Mouse (Mus musculus) G1E (cell line): ENCODE data around the gene Prkaca. TPM values are rescaled to one million over a fixed set of nuclear protein-coding genes. Genes with fewer than 3 reads are reported as not detected.

Source experiments
- ATAC-seq: 2 replicates; pipeline ENCODE4 v1.8.0; 2016; ENCODE audit warnings: mild to moderate bottlenecking; ENCODE audit not compliant: insufficient number of reproducible peaks, poor library complexity, low FRiP score, severe bottlenecking; ENCODE audit errors: extremely low read depth
- DNase-seq: peaks from one replicate; pipeline ENCODE4 v3.0.0; 2012; ENCODE audit warnings: low spot score
- H3K27me3 ChIP-seq: 2 replicates; pipeline ENCODE4 v1.6.1; 2012; ENCODE audit warnings: mild to moderate bottlenecking, low read length, inconsistent platforms; ENCODE audit not compliant: insufficient read depth
- H3K36me3 ChIP-seq: replicated peaks from 2 replicates; pipeline ENCODE3; 2012; ENCODE audit warnings: mild to moderate bottlenecking, inconsistent platforms
- H3K4me1 ChIP-seq: 2 replicates; pipeline ENCODE4 v1.6.1; 2012; ENCODE audit warnings: low read depth, low read length, inconsistent platforms, mixed read lengths; ENCODE audit not compliant: insufficient read depth
- H3K4me3 ChIP-seq: 2 replicates; pipeline ENCODE4 v1.5.1; 2012; ENCODE audit warnings: low read depth, mild to moderate bottlenecking, inconsistent platforms, low read length, moderate library complexity, mixed read lengths
- H3K9me3 ChIP-seq: replicated peaks from 2 replicates; pipeline ENCODE4 v1.6.1; 2012; ENCODE audit warnings: inconsistent platforms
- CTCF ChIP-seq: IDR thresholded peaks from 2 replicates; pipeline ENCODE4 v1.5.1; 2012; ENCODE audit warnings: low read depth, low read length, inconsistent platforms, mixed read lengths
- GATA1 ChIP-seq: IDR thresholded peaks from 2 replicates; pipeline ENCODE4 v1.6.1; 2012; ENCODE audit warnings: borderline replicate concordance, low read length, inconsistent platforms, mixed read lengths
- GATA2 ChIP-seq: IDR thresholded peaks from 2 replicates; pipeline ENCODE4 v1.6.1; 2012; ENCODE audit warnings: low read depth, low read length, inconsistent platforms, borderline replicate concordance
- POLR2AphosphoS5 ChIP-seq: IDR thresholded peaks from 2 replicates; pipeline ENCODE4 v1.6.1; 2012; ENCODE audit warnings: low read depth, low read length, inconsistent platforms; ENCODE audit not compliant: insufficient replicate concordance
- TAL1 ChIP-seq: conservative IDR thresholded peaks from 2 replicates; pipeline ENCODE4 v1.6.1; 2012; ENCODE audit warnings: low read depth, low read length, inconsistent platforms, mixed read lengths
- polyA plus RNA-seq: library from polyadenylated mRNA; stranded (reverse); fragments of >175 nt; gene quantifications from 2 replicates; pipeline ENCODE4 v1.2.3, GENCODE M21; 2012
- total RNA-seq, 2 experiments: library from RNA; stranded (forward) in 1 of 2; stranded (reverse) in 1 of 2; fragments of 200-1000 nt in 1 of 2; fragments of >200 nt in 1 of 2; fragmentation: Nextera tagmentation in 1 of 2; gene quantifications; 2 replicates each; pipeline ENCODE4 v1.2.3; 2014 to 2017

Prkaca gene
- total and polyA plus RNA-seq, 3 experiments, result 32.2 to 99.3 (median 46.9) TPM

DNA sequence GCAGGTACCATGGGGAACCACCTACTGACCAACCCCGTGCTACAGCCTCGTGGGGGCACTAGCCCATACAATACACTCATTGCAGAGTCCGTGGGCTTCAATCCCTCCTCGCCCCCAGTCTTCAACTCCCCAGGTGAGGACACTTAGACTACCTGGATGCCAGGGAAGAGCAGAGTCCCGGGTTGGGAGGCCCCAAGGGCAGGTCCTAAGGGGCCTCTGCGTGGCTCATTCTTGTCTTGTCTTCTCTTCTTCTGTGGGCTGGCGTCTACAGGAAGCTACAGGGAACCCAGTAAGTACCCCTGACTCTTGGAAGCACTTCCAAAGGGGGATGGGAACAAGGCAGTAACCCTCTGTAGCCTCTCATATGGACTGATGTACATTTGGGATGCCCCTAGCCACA lies 35.1 kb upstream of the Prkaca start:
- ATAC-seq (no peak), DNase-seq (no peak)
- no peak overlapping the region for H3K4me3 ChIP-seq
- no peak for TF ChIP-seq GATA1
- TF ChIP-seq GATA2, result no peak
- TF ChIP-seq POLR2AphosphoS5, result no peak
- TF ChIP-seq CTCF, result no peak
- TF ChIP-seq TAL1, result no peak
- H3K9me3 ChIP-seq, result no peaks in the 10 kb centered on the region
- H3K27me3 ChIP-seq, result peaks cover 10% of the 10 kb centered on the region
- H3K4me1 ChIP-seq, result no peaks in the 10 kb centered on the region
- peaks cover 67% of the 10 kb centered on the region for H3K36me3 ChIP-seq

DNA sequence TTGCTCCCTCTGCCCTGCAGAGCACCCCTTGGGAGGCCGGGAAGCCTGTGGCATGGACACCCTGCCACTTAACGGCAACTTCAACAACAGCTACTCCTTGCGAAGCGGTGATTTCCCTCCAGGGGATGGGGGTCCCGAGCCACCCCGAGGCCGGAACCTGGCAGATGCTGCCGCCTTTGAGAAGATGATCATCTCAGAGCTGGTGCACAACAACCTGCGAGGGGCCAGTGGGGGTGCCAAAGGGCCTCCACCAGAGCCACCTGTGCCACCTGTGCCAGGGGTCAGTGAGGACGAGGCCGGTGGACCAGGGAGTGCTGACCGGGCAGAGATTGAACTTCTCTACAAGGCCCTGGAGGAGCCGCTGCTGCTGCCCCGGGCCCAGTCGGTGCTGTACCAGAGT lies 34.5 kb upstream of the Prkaca start:
- no peak overlapping the region for H3K4me3 ChIP-seq
- H3K27me3 ChIP-seq, result peaks cover 10% of the 10 kb centered on the region
- no peak for TF ChIP-seq CTCF
- TF ChIP-seq POLR2AphosphoS5, result no peak
- no peak for TF ChIP-seq GATA1
- TF ChIP-seq GATA2, result no peak
- TF ChIP-seq TAL1, result no peak
- no peaks in the 10 kb centered on the region for H3K4me1 ChIP-seq
- H3K36me3 ChIP-seq, result peaks cover 60% of the 10 kb centered on the region
- no peaks in the 10 kb centered on the region for H3K9me3 ChIP-seq
- ATAC-seq (no peak), DNase-seq (no peak)

DNA sequence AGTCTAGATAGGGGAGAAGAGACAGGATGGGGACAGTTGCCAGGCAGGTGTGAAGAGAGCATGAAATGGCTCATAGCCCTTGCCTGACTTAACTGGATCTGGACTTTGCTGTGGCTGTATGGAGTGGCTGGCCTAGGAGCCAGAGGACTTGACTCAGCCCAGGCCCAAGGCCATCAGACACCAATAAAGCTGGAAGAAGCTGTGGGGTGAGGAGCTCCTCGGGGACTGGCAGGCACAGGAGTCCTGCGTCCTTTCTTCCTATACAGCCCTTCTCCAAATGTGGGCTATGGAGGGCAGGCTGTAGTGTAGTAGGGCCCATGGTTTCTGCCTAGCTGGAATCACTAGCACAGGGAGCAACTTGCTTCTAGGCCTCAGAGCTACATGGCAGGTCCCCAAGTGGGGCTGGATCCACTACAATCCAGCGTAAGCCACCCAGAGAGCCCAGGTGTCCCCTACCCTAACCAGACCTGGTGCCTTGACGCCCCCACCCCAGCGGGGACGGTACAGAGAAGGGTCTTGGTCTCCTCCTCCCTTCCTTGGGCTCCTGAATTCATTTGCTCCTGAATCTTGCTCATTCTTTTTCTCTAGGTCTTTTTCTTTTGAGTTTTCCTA lies 31.6 kb upstream of the Prkaca start:
- ATAC-seq, result no peak

DNA sequence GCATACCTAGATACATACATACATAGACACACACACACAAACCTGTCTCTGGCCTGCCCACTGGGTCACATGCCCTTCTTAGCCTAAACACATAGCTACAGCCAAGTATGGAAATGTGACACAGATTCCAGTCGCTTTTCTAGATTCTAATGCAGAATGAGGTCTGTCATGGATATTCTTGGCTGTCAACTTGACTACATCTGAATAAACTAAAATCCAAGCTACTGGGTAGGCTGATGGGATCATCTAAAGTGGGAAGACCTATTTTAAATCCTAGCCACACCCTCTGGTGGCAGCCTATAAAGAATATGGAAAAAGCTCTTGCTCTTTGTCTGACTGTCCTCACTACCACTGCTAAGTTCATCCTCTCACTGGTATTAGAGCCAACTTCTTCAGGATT lies 30.3 kb upstream of the Prkaca start:
- Histone ChIP-seq H3K27me3 (peaks cover 14% of the 10 kb centered on the region), H3K4me1 (no peaks in the 10 kb centered on the region), H3K9me3 (no peaks in the 10 kb centered on the region), H3K4me3 (no peak overlapping the region), H3K36me3 (peaks cover 19% of the 10 kb centered on the region)
- no peak for TF ChIP-seq TAL1
- TF ChIP-seq GATA2, result no peak
- no peak for TF ChIP-seq CTCF
- TF ChIP-seq GATA1, result no peak
- no peak for TF ChIP-seq POLR2AphosphoS5
- DNase-seq (no peak), ATAC-seq (no peak)

More for the DNA sequence above, 31.6 kb upstream of the Prkaca start:
- no peak for DNase-seq
- Histone ChIP-seq H3K27me3 (peaks cover 10% of the 10 kb centered on the region), H3K36me3 (peaks cover 32% of the 10 kb centered on the region), H3K9me3 (no peaks in the 10 kb centered on the region), H3K4me1 (no peaks in the 10 kb centered on the region), H3K4me3 (no peak overlapping the region)
- TF ChIP-seq GATA2, result no peak
- TF ChIP-seq CTCF, result no peak
- no peak for TF ChIP-seq TAL1
- TF ChIP-seq GATA1, result no peak
- TF ChIP-seq POLR2AphosphoS5, result no peak

- Histone ChIP-seq H3K4me1 (no peaks in the 10 kb centered on the region), H3K27me3 (peaks cover 18% of the 10 kb centered on the region), H3K9me3 (no peaks in the 10 kb centered on the region), H3K4me3 (no peak overlapping the region), H3K36me3 (no peaks in the 10 kb centered on the region)
- ATAC-seq, result no peak
- no peak for DNase-seq
- no peak for TF ChIP-seq CTCF
- no peak for TF ChIP-seq POLR2AphosphoS5
- TF ChIP-seq TAL1, result no peak
- TF ChIP-seq GATA1, result no peak
- TF ChIP-seq GATA2, result no peak
These were observed 27.3 kb upstream of the Prkaca start for GRCm38 (mm10) chr8:83945540-83945939.

- peak overlapping the region; percentile 76 for H3K4me3 ChIP-seq
- peaks cover 26% of the 10 kb centered on the region for H3K4me1 ChIP-seq
- DNase-seq (no peak), ATAC-seq (no peak)
- no peak for TF ChIP-seq TAL1
- H3K27me3 ChIP-seq, result 0 out of 2 replicates have a peak, but pooled peaks cover 3% of the 10 kb centered on the region
- no peaks in the 10 kb centered on the region for H3K9me3 ChIP-seq
- peaks cover 20% of the 10 kb centered on the region for H3K36me3 ChIP-seq
These were observed 18.1 kb upstream of the Prkaca start for GRCm38 (mm10) chr8:83954749-83955105.
